Mouse (Mus musculus): ENCODE measurements at regions not wholly inside any gene's neighbourhood (a gene's known extent, or its start where the extent isn't known, plus 50 kb on each side); places are given as distances from the start of the nearest gene placed in this dataset.
A peak's percentile ranks its signal among the peaks of the same experiment; 100 is the strongest.

DNA sequence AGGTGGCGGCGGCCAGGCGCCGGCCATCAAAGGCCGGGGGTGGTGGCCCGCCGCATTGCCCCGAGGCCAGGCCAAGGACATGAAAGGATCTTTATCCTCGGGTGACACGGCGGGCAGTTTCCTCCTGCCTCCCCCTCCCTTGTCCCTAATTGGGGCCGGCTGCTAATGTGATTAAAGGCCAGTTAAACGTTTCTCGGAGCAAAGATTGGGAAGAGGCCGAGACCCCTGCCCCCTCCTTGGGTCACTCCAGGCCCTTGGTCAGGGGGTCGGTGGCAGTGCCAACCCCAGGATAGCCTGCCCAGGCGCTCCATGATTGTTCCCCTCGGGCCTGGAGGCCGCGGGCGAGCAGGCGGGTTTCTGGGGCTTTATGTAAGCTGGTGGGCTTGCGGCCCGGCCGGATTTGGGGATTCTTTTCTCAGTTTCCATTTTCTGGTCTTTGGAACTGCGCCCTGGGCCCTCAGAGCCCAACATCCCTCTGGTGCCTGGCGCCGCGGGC lies 90.7 kb upstream of the Dio3 start:
- TF ChIP-seq CTCF (IDR thresholded peaks at IDR 0.05), result no peak
- peak overlapping the region; percentile 25 for H3K4me2 ChIP-seq (ENCODE audit: low read depth, low read length, poor library complexity, severe bottlenecking)
- ATAC-seq (ENCODE audit: low FRiP score) (no peak), DNase-seq (ENCODE audit: low spot score) (no peak)
- no peak overlapping the region for H3K4me3 ChIP-seq (ENCODE audit: low read depth, low read length)
- no peak overlapping the region for H3K27ac ChIP-seq (ENCODE audit: low read depth, low read length)
- no peaks in the 10 kb centered on the region for H3K36me3 ChIP-seq (ENCODE audit: insufficient read depth, low read length)
- peaks cover 52% of the 10 kb centered on the region for H3K27me3 ChIP-seq (ENCODE audit: insufficient read depth, low read length)
- under 1% methylated on average over 29 of the region's 29 CpGs for WGBS
- no peaks in the 10 kb centered on the region for H3K9me3 ChIP-seq (ENCODE audit: low read length)
- no peak overlapping the region for H3K9ac ChIP-seq (replicated peaks; ENCODE audit: low read length, poor library complexity, severe bottlenecking)
- no peaks in the 10 kb centered on the region; the same call in 1 of the 2 replicates for H3K4me1 ChIP-seq (ENCODE audit: insufficient read depth, low read length)

DNA sequence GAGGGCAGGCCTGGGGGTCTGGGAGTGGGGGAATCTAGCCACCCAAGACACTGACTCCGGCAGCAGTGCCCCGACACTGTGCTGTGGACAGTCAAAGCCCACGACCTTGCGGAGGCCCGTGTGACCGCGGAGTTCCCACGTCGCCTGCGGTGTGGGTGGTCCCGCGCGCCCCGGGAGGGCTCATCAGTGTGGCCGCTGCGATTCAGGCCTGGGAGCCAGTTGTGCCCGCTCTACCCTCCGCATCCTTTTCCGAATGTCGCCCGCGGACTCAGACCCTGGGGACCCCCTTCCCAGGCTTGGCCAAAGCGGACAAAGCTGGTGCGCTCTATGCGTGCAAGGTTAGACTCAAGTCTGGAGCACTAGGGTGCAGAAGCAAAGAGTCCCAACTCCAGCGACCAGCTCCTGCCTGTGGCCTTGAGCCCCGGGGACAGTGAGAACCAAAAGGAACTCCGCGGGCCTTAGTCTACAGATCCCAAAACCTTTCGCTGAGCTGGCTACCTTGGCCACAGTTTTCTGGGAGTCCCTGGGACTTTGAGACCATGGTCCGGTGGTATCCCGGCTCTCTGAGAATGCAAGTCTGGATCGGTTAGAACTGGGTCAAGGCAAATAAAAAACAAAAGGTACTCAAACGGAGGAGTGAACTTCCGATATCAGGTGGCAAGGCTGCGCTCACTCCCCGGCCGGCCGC lies 90.1 kb upstream of the Dio3 start:
- 3% methylated on average over 39 of the region's 39 CpGs for WGBS
- H3K4me2 ChIP-seq (ENCODE audit: low read depth, low read length, poor library complexity, severe bottlenecking), result peak overlapping the region; percentile 9
- no peaks in the 10 kb centered on the region; the same call in 1 of the 2 replicates for H3K4me1 ChIP-seq (ENCODE audit: insufficient read depth, low read length)
- ATAC-seq (ENCODE audit: low FRiP score) (no peak), DNase-seq (ENCODE audit: low spot score) (no peak)
- no peaks in the 10 kb centered on the region for H3K36me3 ChIP-seq (ENCODE audit: insufficient read depth, low read length)
- H3K27ac ChIP-seq (ENCODE audit: low read depth, low read length), result no peak overlapping the region
- H3K4me3 ChIP-seq (ENCODE audit: low read depth, low read length), result 0 out of 2 replicates have a peak overlapping the region, but pooled peaks have one; percentile 0
- peaks cover 52% of the 10 kb centered on the region for H3K27me3 ChIP-seq (ENCODE audit: insufficient read depth, low read length)
- no peak overlapping the region for H3K9ac ChIP-seq (replicated peaks; ENCODE audit: low read length, poor library complexity, severe bottlenecking)
- no peak for TF ChIP-seq CTCF (IDR thresholded peaks at IDR 0.05)
- H3K9me3 ChIP-seq (ENCODE audit: low read length), result no peaks in the 10 kb centered on the region

DNA sequence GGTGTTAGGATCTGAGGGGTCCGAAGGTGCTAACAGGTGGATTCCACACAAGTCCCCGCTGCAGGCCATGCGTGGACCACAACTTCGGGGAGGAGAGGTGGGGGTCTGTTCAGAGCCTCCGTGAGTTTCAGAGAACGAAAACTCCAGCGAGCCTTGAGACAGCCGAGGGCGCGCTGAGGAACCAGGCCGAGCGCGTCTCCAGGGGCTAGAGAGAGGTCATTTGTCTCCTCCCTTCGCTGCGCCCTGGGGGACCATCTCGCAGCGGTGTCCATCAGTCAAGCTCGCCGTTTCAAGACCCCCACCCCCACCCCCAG lies 89.6 kb upstream of the Dio3 start:
- H3K27me3 ChIP-seq (ENCODE audit: insufficient read depth, low read length), result peaks cover 52% of the 10 kb centered on the region
- H3K4me3 ChIP-seq (ENCODE audit: low read depth, low read length), result no peak overlapping the region
- WGBS, result 2% methylated on average over 19 of the region's 19 CpGs
- no peak for TF ChIP-seq CTCF (IDR thresholded peaks at IDR 0.05)
- no peaks in the 10 kb centered on the region; the same call in 1 of the 2 replicates for H3K4me1 ChIP-seq (ENCODE audit: insufficient read depth, low read length)
- H3K9me3 ChIP-seq (ENCODE audit: low read length), result no peaks in the 10 kb centered on the region
- no peak for DNase-seq (ENCODE audit: low spot score)
- no peak for ATAC-seq (ENCODE audit: low FRiP score)
- H3K4me2 ChIP-seq (ENCODE audit: low read depth, low read length, poor library complexity, severe bottlenecking), result 0 out of 2 replicates have a peak overlapping the region, but pooled peaks have one; percentile 9
- H3K36me3 ChIP-seq (ENCODE audit: insufficient read depth, low read length), result no peaks in the 10 kb centered on the region
- H3K27ac ChIP-seq (ENCODE audit: low read depth, low read length), result no peak overlapping the region
- H3K9ac ChIP-seq (replicated peaks; ENCODE audit: low read length, poor library complexity, severe bottlenecking), result no peak overlapping the region

- Histone ChIP-seq H3K4me2 (ENCODE audit: low read depth, low read length, poor library complexity, severe bottlenecking) (no peak overlapping the region), H3K9ac (replicated peaks; ENCODE audit: low read length, poor library complexity, severe bottlenecking) (no peak overlapping the region), H3K4me3 (ENCODE audit: low read depth, low read length) (no peak overlapping the region), H3K36me3 (ENCODE audit: insufficient read depth, low read length) (no peaks in the 10 kb centered on the region), H3K27me3 (ENCODE audit: insufficient read depth, low read length) (peaks cover 41% of the 10 kb centered on the region), H3K27ac (ENCODE audit: low read depth, low read length) (no peak overlapping the region), H3K9me3 (ENCODE audit: low read length) (no peaks in the 10 kb centered on the region), H3K4me1 (ENCODE audit: insufficient read depth, low read length) (no peaks in the 10 kb centered on the region; the same call in 1 of the 2 replicates)
- no peak for TF ChIP-seq CTCF (IDR thresholded peaks at IDR 0.05)
- ATAC-seq (ENCODE audit: low FRiP score) (no peak), DNase-seq (ENCODE audit: low spot score) (no peak)
- WGBS, result 52% methylated on average over 8 of the region's 8 CpGs
Measured at GRCm38 (mm10) chr12:110192186-110192585, 86.7 kb upstream of the Dio3 start.

DNA sequence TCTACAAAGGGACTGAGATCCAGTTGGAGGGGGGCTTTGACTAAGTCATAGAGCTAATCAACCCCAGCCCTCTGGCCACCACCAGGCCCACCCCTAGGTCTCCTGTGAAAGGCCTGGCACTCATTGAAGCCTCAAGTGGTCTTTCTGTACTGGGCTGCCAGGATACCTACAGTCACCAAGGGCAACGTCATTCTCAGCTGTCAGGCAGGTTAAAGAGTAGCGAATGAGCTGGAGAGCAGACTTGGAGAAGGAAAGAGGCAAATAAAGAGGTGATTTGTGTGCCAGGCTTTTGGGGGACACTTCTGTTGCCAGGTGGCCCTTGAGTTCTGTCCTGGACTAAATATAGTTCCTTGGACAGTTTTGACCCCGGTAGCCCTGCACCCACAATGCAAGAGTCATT lies 81.5 kb upstream of the Dio3 start:
- H3K4me3 ChIP-seq (ENCODE audit: low read depth, low read length), result no peak overlapping the region
- no peaks in the 10 kb centered on the region for H3K9me3 ChIP-seq (ENCODE audit: low read length)
- WGBS, result 80% methylated on average over 3 of the region's 3 CpGs
- DNase-seq (ENCODE audit: low spot score) (peak; percentile 48), ATAC-seq (ENCODE audit: low FRiP score) (0 out of 2 replicates have a peak, but pooled peaks have one; percentile 54)
- H3K4me2 ChIP-seq (ENCODE audit: low read depth, low read length, poor library complexity, severe bottlenecking), result no peak overlapping the region
- H3K36me3 ChIP-seq (ENCODE audit: insufficient read depth, low read length), result no peaks in the 10 kb centered on the region
- H3K27me3 ChIP-seq (ENCODE audit: insufficient read depth, low read length), result 0 out of 2 replicates have a peak, but pooled peaks cover under 1% of the 10 kb centered on the region
- H3K27ac ChIP-seq (ENCODE audit: low read depth, low read length), result no peak overlapping the region
- no peak overlapping the region for H3K9ac ChIP-seq (replicated peaks; ENCODE audit: low read length, poor library complexity, severe bottlenecking)
- H3K4me1 ChIP-seq (ENCODE audit: insufficient read depth, low read length), result no peaks in the 10 kb centered on the region
- TF ChIP-seq CTCF (IDR thresholded peaks at IDR 0.05), result no peak

DNA sequence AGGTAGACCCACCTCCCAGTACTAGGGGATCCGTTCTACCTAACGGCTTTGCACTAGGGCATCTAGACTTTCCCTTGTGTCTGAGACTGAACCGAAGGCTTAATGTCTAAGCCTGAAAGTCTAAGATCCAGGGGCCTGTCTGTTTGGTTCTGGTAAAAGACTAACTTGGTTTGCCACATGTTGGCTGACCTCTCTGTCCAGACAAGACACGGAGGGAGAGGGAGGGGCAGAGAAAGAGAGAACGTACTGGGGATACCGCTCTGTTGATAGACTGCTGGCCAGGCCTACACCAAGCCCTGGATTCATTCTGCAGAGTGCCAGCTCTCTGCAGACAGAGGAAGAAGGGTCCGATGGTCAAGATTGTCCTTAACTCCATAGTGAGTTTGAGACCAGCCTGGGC lies 78.4 kb upstream of the Dio3 start:
- DNase-seq (ENCODE audit: low spot score) (no peak), ATAC-seq (ENCODE audit: low FRiP score) (no peak)
- H3K9ac ChIP-seq (replicated peaks; ENCODE audit: low read length, poor library complexity, severe bottlenecking), result no peak overlapping the region
- no peak for TF ChIP-seq CTCF (IDR thresholded peaks at IDR 0.05)
- H3K4me2 ChIP-seq (ENCODE audit: low read depth, low read length, poor library complexity, severe bottlenecking), result no peak overlapping the region
- H3K27me3 ChIP-seq (ENCODE audit: insufficient read depth, low read length), result no peaks in the 10 kb centered on the region
- H3K9me3 ChIP-seq (ENCODE audit: low read length), result no peaks in the 10 kb centered on the region
- H3K4me3 ChIP-seq (ENCODE audit: low read depth, low read length), result no peak overlapping the region
- H3K27ac ChIP-seq (ENCODE audit: low read depth, low read length), result no peak overlapping the region
- WGBS, result 96% methylated on average over 7 of the region's 7 CpGs
- no peaks in the 10 kb centered on the region for H3K36me3 ChIP-seq (ENCODE audit: insufficient read depth, low read length)
- H3K4me1 ChIP-seq (ENCODE audit: insufficient read depth, low read length), result no peaks in the 10 kb centered on the region

All from midbrain, postnatal 0 days (tissue).